Comparison of ENCODE assay signal across 25 mouse cellular contexts in genomic region chr13:31017545-31017944, GRCm38 (mm10). TPM values are rescaled to one million over a fixed set of nuclear protein-coding genes. Genes with fewer than 3 reads are reported as not detected.
"Had no signal": no experiment of that assay in that cellular context is flagged by ENCODE, and none has a peak within 500 bp of the region (broad histone marks: within the 10 kb centered on the region; RNA-seq: fewer than 3 reads in every experiment).

No protein-coding gene starts in this region.

- DNase-seq: liver, embryonic 13.5 days; liver, postnatal 0 days; lung, adult 2 months; lung, postnatal 10 days; lung, postnatal 36 days; retina, postnatal 1 day; right cerebral cortex, adult 18-20 months; right cerebral cortex, postnatal 25 days; spleen, adult 18-20 months; thymus, adult 18-20 months; thymus, postnatal 14 days; thymus, postnatal 36 days had no signal

- H3K27me3 ChIP-seq: liver, embryonic 13.5 days; liver, embryonic 15.5 days; lung, embryonic 15.5 days; midbrain, embryonic 13.5 days; midbrain, embryonic 15.5 days; neural tube, embryonic 13.5 days; neural tube, embryonic 15.5 days had no signal

- H3K27ac ChIP-seq: liver, embryonic 13.5 days; liver, embryonic 15.5 days; lung, embryonic 15.5 days; macrophage; midbrain, embryonic 13.5 days; midbrain, embryonic 15.5 days; neural tube, embryonic 13.5 days; neural tube, embryonic 15.5 days had no signal

- H3K4me3 ChIP-seq: liver, embryonic 13.5 days; liver, embryonic 15.5 days; lung, embryonic 15.5 days; megakaryocyte, embryonic 14.5 days; midbrain, embryonic 13.5 days; midbrain, embryonic 15.5 days; myocyte; neural tube, embryonic 13.5 days; neural tube, embryonic 15.5 days had no signal

- H3K9me3 ChIP-seq: liver, embryonic 13.5 days; liver, embryonic 15.5 days; lung, embryonic 15.5 days; megakaryocyte, embryonic 14.5 days; midbrain, embryonic 13.5 days; midbrain, embryonic 15.5 days; neural tube, embryonic 13.5 days; neural tube, embryonic 15.5 days had no signal

- H3K36me3 ChIP-seq: liver, embryonic 13.5 days; liver, embryonic 15.5 days; lung, embryonic 15.5 days; midbrain, embryonic 13.5 days; midbrain, embryonic 15.5 days; neural tube, embryonic 13.5 days; neural tube, embryonic 15.5 days had no signal

- H3K9ac ChIP-seq: liver, embryonic 13.5 days; liver, embryonic 15.5 days; liver, postnatal 0 days; lung, embryonic 15.5 days; midbrain, embryonic 13.5 days; midbrain, embryonic 15.5 days; neural tube, embryonic 13.5 days; neural tube, embryonic 15.5 days had no signal

- H3K4me2 ChIP-seq: liver, embryonic 13.5 days; liver, embryonic 15.5 days; lung, embryonic 15.5 days; midbrain, embryonic 11.5 days; midbrain, embryonic 13.5 days; midbrain, embryonic 15.5 days; neural tube, embryonic 13.5 days; neural tube, embryonic 15.5 days had no signal

- ATAC-seq: liver, postnatal 0 days; midbrain, embryonic 13.5 days; midbrain, embryonic 15.5 days had no signal

- H3K4me1 ChIP-seq: liver, embryonic 13.5 days; liver, embryonic 15.5 days; lung, embryonic 15.5 days; midbrain, embryonic 13.5 days; midbrain, embryonic 15.5 days; neural tube, embryonic 13.5 days; neural tube, embryonic 15.5 days had no signal

RNA-seq across cellular contexts. Expression of gene Gm5447, which starts 43.5 kb away (rescaled TPM):
- total RNA-seq: midbrain, postnatal 0 days had no signal
- polyA plus RNA-seq: liver, embryonic 13.5 days; liver, postnatal 0 days; lung, adult 2 months; macrophage; midbrain, embryonic 11.5 days; midbrain, embryonic 15.5 days; midbrain, postnatal 0 days; myocyte; neural tube, embryonic 11.5 days; neural tube, embryonic 13.5 days; neural tube, embryonic 15.5 days; thymus, postnatal 0 days had no signal
